Mouse (Mus musculus) heart, adult 2 months (tissue): ENCODE data around the gene Setd1b.

Source experiments
- CTCF ChIP-seq: fragments of 200-600 bp; IDR thresholded peaks from 2 replicates; pipeline ENCODE4 v1.8.1; 2022; ENCODE audit warnings: antibody characterized with exemption, mild to moderate bottlenecking, moderate library complexity
- POLR2A ChIP-seq: fragments of 200-500 bp; IDR thresholded peaks from 2 replicates; pipeline ENCODE4 v1.6.1; 2011; ENCODE audit warnings: mild to moderate bottlenecking, low read depth, low read length, control low read depth; ENCODE audit not compliant: insufficient read depth

DNA sequence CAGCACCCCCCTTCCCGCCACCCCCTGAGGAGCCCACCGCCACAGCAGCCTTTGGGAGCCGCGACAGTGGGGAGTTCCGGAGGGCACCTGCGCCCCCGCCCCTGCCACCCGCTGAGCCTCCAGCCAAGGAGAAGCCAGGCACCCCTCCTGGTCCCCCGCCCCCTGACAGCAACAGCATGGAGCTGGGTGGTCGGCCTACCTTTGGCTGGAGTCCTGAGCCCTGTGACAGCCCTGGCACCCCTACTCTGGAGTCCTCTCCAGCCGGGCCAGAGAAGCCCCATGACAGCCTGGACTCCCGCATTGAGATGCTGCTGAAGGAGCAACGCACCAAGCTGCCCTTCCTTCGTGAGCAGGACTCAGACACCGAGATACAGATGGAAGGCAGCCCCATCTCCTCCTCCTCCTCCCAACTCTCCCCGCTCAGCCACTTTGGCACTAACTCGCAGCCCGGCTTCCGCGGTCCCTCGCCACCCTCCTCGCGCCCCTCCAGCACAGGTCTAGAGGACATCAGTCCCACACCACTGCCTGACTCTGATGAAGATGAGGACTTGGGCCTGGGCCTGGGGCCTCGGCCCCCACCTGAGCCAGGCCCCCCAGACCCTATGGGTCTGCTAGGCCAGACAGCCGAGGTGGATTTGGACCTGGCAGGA is 6.2 kb downstream of the Setd1b start:
- TF ChIP-seq CTCF (no peak), POLR2A (no peak)
